Mouse (Mus musculus): Measurements from ENCODE around the gene Eif2ak3.

Gene Eif2ak3

GRCm38 (mm10) chr6:70831179-70831839 lies 13.0 kb upstream of the Eif2ak3 start:
- DNase-seq (ENCODE audit: low spot score), result no peak

DNA sequence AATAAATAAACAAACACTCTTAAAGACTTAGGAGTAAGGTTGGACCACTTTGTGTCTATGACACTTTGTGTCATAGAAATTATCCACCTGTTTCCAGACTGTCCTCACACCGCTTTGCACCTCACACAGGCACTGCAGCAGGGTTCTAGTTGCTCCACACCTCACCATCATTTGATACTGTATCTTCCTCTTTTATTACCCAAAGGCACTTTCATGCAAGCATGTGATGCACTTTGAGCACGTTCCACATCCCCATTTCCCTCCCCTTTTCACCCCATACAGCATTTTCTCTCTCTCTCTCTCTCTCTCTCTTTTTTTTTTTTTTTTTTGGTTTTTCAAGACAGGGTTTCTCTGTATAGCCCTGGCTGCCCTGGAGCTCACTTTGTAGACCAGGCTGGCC lies 7.0 kb upstream of the Eif2ak3 start:
- DNase-seq (ENCODE audit: low spot score), result no peak

GRCm38 (mm10) chr6:70838532-70838931 lies 5.8 kb upstream of the Eif2ak3 start:
- DNase-seq (ENCODE audit: low spot score), result peak; percentile 52

DNA sequence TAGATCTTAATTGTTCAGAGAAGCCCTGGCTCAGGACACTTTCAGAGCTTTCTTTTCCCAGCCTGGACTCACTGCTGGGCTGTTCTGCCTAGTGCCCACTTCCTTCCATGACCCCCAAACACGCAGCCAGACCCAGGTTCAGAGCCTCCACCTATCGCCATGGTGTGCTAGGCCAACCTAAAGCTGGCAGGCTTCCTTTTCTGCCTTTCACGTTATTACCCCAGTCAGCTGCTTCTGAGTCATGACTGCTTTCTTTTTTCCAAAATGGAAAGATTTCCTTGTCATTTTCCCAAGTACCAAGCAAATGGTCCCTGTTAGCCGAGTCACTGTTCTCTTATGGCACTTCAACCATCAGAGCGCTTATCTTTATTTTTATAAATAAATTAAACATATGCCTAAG lies 4.0 kb upstream of the Eif2ak3 start:
- no peak for DNase-seq (ENCODE audit: low spot score)

DNA sequence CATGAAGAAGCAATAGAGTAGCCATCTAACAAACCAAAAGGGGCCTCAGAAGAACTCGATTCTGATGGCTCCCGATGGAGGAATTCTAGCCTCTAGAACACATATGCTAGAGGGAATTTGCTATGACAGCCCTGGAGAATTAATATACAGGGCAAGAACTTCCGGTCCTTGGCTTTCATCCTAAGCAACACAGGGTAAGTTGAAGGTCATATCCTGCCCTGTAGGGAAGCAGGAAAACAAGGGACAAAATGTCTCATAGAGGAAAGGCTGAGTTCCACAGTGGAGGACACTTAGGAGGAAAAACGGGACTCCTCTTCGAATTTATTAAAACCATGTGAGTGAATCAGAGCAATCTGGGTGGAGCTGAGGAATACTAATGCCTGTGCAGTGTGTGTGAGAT lies 1.3 kb upstream of the Eif2ak3 start:
- no peak for DNase-seq (ENCODE audit: low spot score)

DNA sequence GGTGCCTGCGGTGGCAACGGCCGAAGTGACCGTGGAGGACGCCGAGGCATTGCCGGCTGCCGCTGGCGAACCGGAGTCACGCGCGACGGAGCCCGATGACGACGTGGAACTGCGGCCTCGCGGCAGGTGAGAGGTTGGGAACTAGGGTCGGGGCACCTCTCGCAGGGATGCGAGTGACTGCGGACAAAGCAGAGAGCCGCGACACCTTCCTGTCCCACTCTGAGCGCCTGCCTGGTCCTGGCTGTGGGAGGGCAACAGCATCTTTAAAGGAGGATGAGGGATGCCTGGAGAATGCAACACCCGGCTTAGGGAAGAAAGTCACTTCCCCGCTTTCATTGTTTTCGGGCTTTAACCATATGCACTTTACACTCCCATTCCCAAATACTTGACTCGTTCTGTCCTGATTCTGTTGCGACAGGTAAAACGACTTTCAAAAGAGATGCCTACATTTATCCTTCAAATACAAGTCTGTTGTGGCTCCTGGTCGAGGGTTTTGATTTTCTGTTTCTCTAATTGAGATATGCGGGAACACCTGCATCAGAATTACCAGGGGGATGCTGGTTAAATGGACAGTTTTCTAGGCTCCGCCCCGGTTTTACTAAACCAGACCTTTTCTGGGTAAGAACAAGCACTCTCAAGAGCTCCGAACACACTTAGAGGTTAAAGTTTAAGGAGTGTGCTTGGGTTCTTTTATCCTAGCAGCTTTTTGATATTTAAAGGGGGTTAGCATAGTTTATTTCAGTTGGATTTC lies 756 bp downstream of the Eif2ak3 start:
- no peak for DNase-seq (ENCODE audit: low spot score)

- DNase-seq (ENCODE audit: low spot score), result no peak
Observed at GRCm38 (mm10) chr6:70847386-70847785, 3.1 kb downstream of the Eif2ak3 start.

DNA sequence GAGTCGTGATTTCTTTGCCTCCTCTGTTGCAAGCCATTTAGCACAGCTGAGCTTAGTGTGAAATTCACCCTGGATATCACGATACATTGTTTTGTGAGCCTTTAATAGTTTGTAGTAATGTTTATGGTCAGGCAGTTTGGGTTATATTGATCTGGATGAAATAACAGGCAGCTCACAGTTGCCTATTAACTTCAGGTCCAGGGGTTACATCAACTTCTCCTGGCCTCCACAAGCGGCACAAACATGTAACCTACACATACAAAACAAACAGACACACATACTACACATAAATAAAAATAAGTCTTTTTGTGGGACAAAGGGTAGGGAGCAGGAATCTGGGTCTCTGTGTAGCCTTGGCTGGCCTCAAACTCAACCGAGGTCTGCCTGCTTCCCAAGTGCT lies 9.1 kb downstream of the Eif2ak3 start:
- DNase-seq (ENCODE audit: low spot score), result no peak

DNA sequence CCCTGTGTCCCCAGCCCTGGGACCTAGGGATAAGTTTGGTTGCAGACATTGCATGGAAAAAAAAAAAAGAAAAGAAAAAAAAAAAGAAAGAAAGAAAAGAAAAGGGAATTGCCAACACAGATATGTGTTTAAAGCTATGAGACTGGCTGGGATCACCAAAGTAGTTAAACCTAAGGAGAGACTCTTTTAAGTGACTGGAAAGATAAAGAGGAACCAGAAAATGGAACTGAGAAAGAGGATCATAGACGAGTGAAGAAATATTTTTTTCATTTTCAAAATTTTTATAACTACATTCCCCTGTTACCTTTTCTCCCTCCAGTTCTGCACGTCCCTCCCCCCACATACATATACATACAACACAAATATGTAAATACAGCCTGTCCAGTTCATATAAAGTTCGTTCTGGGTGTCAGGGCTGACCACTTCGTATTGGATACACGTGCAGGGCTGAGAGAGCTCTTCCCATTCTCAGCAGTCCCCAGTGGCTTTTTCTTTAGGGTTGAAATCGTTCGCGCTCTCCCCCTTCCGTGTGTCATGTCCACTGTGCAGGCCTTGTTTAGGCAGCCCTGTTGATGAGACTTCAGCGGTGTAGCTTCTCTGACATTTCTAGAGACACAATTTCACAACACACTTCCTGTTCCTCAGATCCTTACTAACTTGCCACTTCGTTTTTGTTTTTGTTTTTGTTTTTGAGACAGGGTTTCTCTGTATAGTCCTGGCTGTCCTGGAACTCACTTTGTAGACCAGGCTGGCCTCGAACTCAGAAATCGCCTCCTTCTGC lies 11.4 kb downstream of the Eif2ak3 start:
- no peak for DNase-seq (ENCODE audit: low spot score)

DNA sequence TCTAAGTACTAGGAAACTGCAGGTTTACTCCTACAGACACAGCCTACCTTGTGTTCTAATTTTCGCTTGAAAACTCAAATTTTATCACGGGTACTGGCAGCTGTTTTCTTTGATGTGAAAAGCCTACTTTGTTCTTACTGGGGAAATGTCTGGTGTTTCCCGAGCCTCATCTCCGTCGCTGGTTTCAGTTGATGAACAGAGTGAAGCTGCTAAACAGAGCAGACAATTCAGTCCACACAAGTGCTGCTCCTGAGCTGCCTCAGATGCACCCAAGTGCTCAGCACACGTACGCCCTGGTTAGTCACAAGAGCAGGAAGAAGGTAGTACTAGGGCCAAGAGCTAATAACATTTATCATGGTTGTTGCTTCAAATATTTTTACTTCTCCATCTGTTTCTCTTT lies 18.4 kb downstream of the Eif2ak3 start:
- DNase-seq (ENCODE audit: low spot score), result no peak

- no peak for DNase-seq (ENCODE audit: low spot score)
Observed at GRCm38 (mm10) chr6:70864285-70864684, 20.0 kb downstream of the Eif2ak3 start.

DNA sequence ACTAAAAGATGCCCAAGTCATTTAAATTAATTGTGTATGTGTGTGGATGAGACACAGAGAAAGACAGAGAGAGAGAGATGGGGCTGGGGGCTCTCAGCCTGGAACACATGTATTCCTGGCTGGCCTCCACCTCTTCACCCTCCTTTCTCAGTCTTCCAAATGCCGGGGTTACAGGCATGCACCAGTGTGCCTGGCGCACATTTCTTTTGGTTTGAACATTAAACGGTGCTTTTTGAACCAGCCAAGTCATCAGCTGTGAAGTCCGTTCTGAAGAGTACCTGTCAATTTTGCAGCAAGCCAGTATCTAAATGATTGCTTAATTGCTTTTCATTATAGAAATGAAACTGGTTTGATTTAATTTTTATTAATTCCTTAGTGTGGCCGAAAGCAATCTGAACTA lies 22.4 kb downstream of the Eif2ak3 start:
- DNase-seq (ENCODE audit: low spot score), result no peak

DNA sequence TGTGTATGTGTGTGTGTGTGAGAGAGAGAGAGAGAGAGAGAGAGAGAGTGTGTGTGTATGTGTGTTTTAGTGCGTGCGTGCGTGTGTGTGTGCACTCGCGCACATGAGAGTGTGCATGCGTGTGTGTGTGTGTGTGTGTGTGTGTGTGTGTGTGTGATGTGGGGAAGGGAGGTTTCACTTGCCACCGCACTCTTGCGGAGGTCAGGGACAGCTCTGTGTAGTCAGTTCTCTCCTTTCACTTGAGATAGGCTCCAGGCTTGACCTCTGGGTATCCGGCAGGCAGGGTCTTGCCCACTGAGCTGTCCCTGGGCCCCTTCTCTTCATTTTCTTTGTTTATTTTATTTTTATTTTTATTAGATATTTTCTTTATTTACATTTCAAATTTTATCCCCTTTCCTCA lies 23.0 kb downstream of the Eif2ak3 start:
- DNase-seq (ENCODE audit: low spot score), result no peak

DNA sequence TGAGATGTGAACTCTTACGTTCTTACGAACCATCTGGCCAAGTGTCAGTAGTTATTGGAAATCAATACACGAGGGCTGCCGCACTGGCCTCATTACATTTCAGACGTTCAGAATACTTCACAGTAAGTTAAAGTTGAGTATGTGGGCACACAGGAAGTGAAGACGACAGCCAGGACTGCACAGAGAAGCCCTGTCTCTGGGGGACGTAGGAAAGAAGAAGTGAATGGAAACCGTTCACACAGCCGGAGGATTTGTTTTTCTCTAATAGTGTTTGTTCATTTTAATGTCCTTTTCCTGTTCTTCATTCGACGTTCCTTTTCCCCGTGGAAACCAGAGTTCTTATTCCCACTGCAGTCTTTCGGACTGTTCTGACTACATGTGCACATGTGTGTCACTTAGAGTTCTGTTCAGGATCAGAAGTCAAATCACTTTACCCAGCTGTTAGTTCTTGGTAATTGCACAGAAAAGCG lies 27.2 kb downstream of the Eif2ak3 start:
- no peak for DNase-seq (ENCODE audit: low spot score)

- no peak for DNase-seq (ENCODE audit: low spot score)
Observed at GRCm38 (mm10) chr6:70872128-70872527, 27.8 kb downstream of the Eif2ak3 start.

DNA sequence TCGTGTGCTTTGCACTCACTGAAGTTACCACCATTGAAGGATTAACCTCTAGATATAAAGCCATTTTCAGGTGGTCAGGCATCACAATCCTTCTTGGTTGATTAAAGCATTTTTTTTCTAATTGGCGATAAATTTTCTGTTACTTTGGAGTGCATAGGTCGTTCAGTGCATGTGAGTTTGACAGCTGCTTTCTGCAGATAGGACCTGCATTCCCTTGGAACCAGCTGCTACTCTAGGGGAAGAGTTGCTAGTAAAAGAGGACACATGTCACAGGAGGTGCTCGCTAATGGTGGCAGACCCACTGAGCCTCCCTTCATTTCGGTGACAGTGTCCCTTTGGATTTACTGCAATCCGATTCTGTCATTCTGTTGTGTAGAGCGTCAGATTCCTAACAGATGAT lies 28.3 kb downstream of the Eif2ak3 start:
- DNase-seq (ENCODE audit: low spot score), result no peak

DNA sequence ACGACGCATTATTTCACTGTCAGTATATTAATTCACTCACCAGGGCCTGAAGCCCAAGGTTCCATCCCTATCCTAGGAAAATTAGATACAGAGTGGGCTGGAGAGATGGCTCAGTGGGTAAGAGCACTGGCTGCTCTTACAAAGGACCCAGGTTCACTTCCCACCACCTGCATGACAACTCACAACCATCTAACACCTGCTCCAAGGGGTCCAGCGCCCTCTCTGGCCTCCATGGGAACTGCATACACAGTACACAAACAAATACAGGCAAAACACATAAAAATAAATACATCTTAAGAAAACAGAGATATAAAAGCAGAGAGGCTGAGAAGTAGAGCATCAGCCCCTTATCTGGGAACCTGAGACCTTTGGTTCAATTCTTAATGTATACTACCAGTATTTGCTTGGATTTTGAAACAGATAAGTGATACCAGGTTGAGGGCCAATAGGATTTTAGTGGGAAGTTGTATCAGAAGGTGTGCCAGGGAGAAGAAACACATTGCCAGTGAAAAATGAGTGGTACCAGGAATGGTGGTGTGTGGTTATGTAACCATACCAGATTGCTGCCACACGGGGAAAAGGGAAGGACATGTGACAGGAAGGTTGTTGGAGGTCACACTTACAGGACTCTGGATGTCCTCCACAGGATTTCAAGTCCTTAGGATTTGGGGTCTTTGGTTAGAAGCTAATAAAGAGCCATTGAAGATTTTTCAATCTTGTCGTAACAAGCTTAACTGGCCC lies 29.9 kb downstream of the Eif2ak3 start:
- no peak for DNase-seq (ENCODE audit: low spot score)

- DNase-seq (ENCODE audit: low spot score), result no peak
Observed at GRCm38 (mm10) chr6:70875017-70875416, 30.7 kb downstream of the Eif2ak3 start.

GRCm38 (mm10) chr6:70880714-70881304 lies 36.5 kb downstream of the Eif2ak3 start:
- DNase-seq (ENCODE audit: low spot score), result peak; percentile 79

DNA sequence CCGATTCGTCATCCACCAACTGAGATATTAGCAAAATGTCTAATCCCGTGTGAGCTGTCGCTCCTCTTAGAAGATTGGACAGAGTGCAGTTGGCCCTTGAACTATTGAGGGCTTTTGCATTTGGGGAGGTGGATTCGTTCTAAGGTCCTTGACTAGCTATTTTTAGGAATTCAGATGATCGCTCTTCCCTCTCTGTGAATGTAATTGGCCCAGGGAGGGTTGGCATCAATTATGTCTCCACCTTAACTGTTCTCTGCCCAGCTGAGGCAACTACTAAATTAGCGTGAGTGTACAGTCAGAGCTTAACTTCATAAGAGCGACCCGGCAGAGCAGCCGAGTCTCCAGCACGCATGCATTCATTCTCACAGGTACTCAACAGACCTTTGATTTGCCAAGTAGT lies 43.7 kb downstream of the Eif2ak3 start:
- no peak for DNase-seq (ENCODE audit: low spot score)

GRCm38 (mm10) chr6:70898166-70898565 lies 53.9 kb downstream of the Eif2ak3 start:
- DNase-seq (ENCODE audit: low spot score), result no peak

- DNase-seq (ENCODE audit: low spot score), result no peak
Observed at GRCm38 (mm10) chr6:70899594-70900003, 55.3 kb downstream of the Eif2ak3 start.

Measured in testis, postnatal 10 days (tissue).